Mouse (Mus musculus): ENCODE measurements around the gene Plbd1. TPM values are rescaled to one million over a fixed set of nuclear protein-coding genes. Genes with fewer than 3 reads are reported as not detected.

Gene Plbd1
- total RNA-seq (2012; rRNA removed) (not detected in 2 replicates), total RNA-seq (2014; rRNA removed) (not detected in 2 replicates), polyA plus RNA-seq (2012; ENCODE audit: insufficient read length, low read depth) (not detected in 2 replicates)

DNA sequence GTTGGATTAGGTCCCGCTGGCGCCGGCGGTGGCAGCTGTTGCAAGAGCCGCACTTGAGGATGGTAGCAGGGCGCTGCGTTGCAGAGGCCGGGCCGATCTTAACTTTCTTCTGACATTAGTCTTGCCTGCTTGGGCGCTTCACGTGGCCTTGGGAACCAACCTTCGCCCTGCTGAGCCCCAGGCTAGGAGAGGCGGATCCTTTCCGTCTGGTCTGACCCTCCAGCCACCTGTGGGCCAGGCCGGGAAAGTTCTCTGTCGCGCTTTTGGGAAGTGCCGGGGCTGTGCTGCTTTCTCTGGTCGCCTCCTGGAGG, at the start of gene Plbd1:
Gene Plbd1 (minus strand): TSS at position 223 of the 311 bp plus-strand sequence.
- H3K4me1 ChIP-seq (ENCODE audit: control insufficient read depth in 1 of 2, insufficient read depth in 2 of 2) = peaks cover 0 to 9% of the 10 kb centered on the region in 2 experiments; a peak in 2 of 4 replicates
- H3K27ac ChIP-seq (ENCODE audit: insufficient read depth, low read depth) = no peak within 1 kb of the TSS
- no peaks in the 10 kb centered on the region for H3K36me3 ChIP-seq (replicated peaks in 1 of 2; ENCODE audit: control insufficient read depth in 1 of 2, insufficient read depth in 1 of 2, low read length in 1 of 2)
- in situ Hi-C loops (cut with MboI; ENCODE audit: low pct_ligation_motif_present, low pct_unique_long_range_greater_than_20kb, low sequenced_read_pairs) = no loop called here
- H3K79me2 ChIP-seq (replicated peaks; ENCODE audit: control insufficient read depth, extremely low read depth, insufficient read depth, poor library complexity, severe bottlenecking) = no peaks in the 10 kb centered on the region
- H3K27me3 ChIP-seq (replicated peaks) = no peaks in the 10 kb centered on the region
- TF ChIP-seq ZNF384 (IDR thresholded peaks at IDR 0.05; ENCODE audit: low read depth, low read length) = no peak
- no peak for TF ChIP-seq RAD21 (IDR thresholded peaks at IDR 0.05; ENCODE audit: low read depth, low read length)
- no peak for TF ChIP-seq KAT2A (IDR thresholded peaks at IDR 0.05; ENCODE audit: insufficient replicate concordance, low read length)
- TF ChIP-seq HCFC1 (IDR thresholded peaks at IDR 0.05; ENCODE audit: low read depth, low read length) = no peak
- no peak for TF ChIP-seq MEF2A (IDR thresholded peaks at IDR 0.05; ENCODE audit: borderline replicate concordance, low read depth, low read length)
- TF ChIP-seq ETS1 (conservative IDR thresholded peaks at IDR 0.05; ENCODE audit: low read depth, low read length) = no peak
- TF ChIP-seq TCF12 (IDR thresholded peaks at IDR 0.05; ENCODE audit: low read depth, low read length) = no peak
- TF ChIP-seq MAZ (IDR thresholded peaks at IDR 0.05; ENCODE audit: low read depth, low read length) = no peak
- TF ChIP-seq ZKSCAN1 (IDR thresholded peaks at IDR 0.05; ENCODE audit: borderline replicate concordance, low read depth, low read length) = no peak
- TF ChIP-seq MAFK (IDR thresholded peaks at IDR 0.05; ENCODE audit: insufficient replicate concordance, low read length) = no peak
- TF ChIP-seq CHD1 (IDR thresholded peaks at IDR 0.05; ENCODE audit: low read depth, low read length) = no peak
- H3K9ac ChIP-seq (ENCODE audit: insufficient read depth, low read depth) = no peak within 1 kb of the TSS
- dilution Hi-C loops (cut with MboI; ENCODE audit: extremely low pct_ligation_motif_present, extremely low pct_unique_long_range_greater_than_20kb, low sequenced_read_pairs) = no loop called here
- no peak within 1 kb of the TSS for H3K4me2 ChIP-seq (ENCODE audit: insufficient read depth, low read depth, poor library complexity, severe bottlenecking)
- no peak within 1 kb of the TSS for H3K4me3 ChIP-seq (replicated peaks in 1 of 3; ENCODE audit: low read depth in 2 of 3, low read length in 2 of 3, poor library complexity in 1 of 3)
- H3K9me3 ChIP-seq (replicated peaks; ENCODE audit: low read length) = no peaks in the 10 kb centered on the region
- DNase-seq (ENCODE audit: extremely low read depth) = no peak

DNA sequence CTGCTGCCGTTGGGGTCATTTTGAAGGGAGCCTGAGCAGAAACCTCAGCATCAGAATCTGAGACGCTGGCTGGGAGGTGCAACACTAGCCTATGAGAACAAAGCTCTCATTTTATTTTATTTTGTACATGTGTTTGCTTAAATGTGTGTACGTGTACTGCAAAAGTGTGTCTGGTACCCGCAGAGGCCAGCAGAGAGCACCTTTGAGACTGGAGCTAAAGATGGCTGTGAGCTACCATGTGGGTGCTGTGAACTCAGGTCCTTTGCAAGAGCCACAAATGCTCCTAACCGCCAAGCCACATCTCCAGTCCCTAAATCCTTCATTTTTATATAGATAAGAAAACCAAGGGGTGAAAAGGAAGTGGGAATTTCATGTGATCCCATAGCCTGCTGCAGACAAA, 48.7 kb upstream of the Plbd1 start:
- dilution Hi-C loops (cut with MboI; ENCODE audit: extremely low pct_ligation_motif_present, extremely low pct_unique_long_range_greater_than_20kb, low sequenced_read_pairs) = no loop called here
- Histone ChIP-seq H3K4me1 (ENCODE audit: control insufficient read depth in 1 of 2, insufficient read depth in 2 of 2) (peaks cover 0 to 26% of the 10 kb centered on the region in 2 experiments; a peak in 2 of 4 replicates), H3K4me2 (ENCODE audit: insufficient read depth, low read depth, poor library complexity, severe bottlenecking) (no peak overlapping the region), H3K27me3 (replicated peaks) (no peaks in the 10 kb centered on the region), H3K9ac (ENCODE audit: insufficient read depth, low read depth) (no peak overlapping the region), H3K79me2 (replicated peaks; ENCODE audit: control insufficient read depth, extremely low read depth, insufficient read depth, poor library complexity, severe bottlenecking) (no peaks in the 10 kb centered on the region), H3K36me3 (replicated peaks in 1 of 2; ENCODE audit: control insufficient read depth in 1 of 2, insufficient read depth in 1 of 2, low read length in 1 of 2) (no peaks in the 10 kb centered on the region), H3K9me3 (replicated peaks; ENCODE audit: low read length) (no peaks in the 10 kb centered on the region), H3K27ac (ENCODE audit: insufficient read depth, low read depth) (no peak overlapping the region), H3K4me3 (replicated peaks in 1 of 3; ENCODE audit: low read depth in 2 of 3, low read length in 2 of 3, poor library complexity in 1 of 3) (no peak overlapping the region)
- no peak for DNase-seq (ENCODE audit: extremely low read depth)
- TF ChIP-seq E2F4 (IDR thresholded peaks at IDR 0.05; ENCODE audit: insufficient replicate concordance, low read depth, low read length) = no peak
- no peak for TF ChIP-seq RCOR1 (conservative IDR thresholded peaks at IDR 0.05; ENCODE audit: low read depth, low read length)
- TF ChIP-seq CTCF (conservative IDR thresholded peaks at IDR 0.05 in 1 of 2, IDR thresholded peaks at IDR 0.05 in 1 of 2; ENCODE audit: low read depth in 2 of 2, low read length in 2 of 2) = no peak
- no peak for TF ChIP-seq BHLHE40 (IDR thresholded peaks at IDR 0.05; ENCODE audit: low read depth, low read length)
- no peak for TF ChIP-seq MXI1 (IDR thresholded peaks at IDR 0.05; ENCODE audit: low read depth, low read length)
- no peak for TF ChIP-seq SMC3 (IDR thresholded peaks at IDR 0.05; ENCODE audit: low read depth, low read length)
- no peak for TF ChIP-seq USF2 (conservative IDR thresholded peaks at IDR 0.05; ENCODE audit: low read depth, low read length)
- TF ChIP-seq POLR2A (IDR thresholded peaks at IDR 0.05; ENCODE audit: low read depth, low read length) = no peak
- TF ChIP-seq ZC3H11A (IDR thresholded peaks at IDR 0.05; ENCODE audit: low read depth, low read length) = no peak
- no peak for TF ChIP-seq TBP (conservative IDR thresholded peaks at IDR 0.05; ENCODE audit: low read depth, low read length)
- no peak for TF ChIP-seq MEF2A (IDR thresholded peaks at IDR 0.05; ENCODE audit: borderline replicate concordance, low read depth, low read length)
- no peak for TF ChIP-seq KAT2A (IDR thresholded peaks at IDR 0.05; ENCODE audit: insufficient replicate concordance, low read length)
- no peak for TF ChIP-seq JUND (conservative IDR thresholded peaks at IDR 0.05; ENCODE audit: low read depth, low read length)
- no peak for TF ChIP-seq PAX5 (IDR thresholded peaks at IDR 0.05; ENCODE audit: low read length)
- no peak for TF ChIP-seq NELFE (IDR thresholded peaks at IDR 0.05; ENCODE audit: low read depth, low read length)
- TF ChIP-seq JUN (IDR thresholded peaks at IDR 0.05; ENCODE audit: insufficient read depth, low read depth, low read length) = no peak
- TF ChIP-seq ZNF384 (IDR thresholded peaks at IDR 0.05; ENCODE audit: low read depth, low read length) = no peak
- in situ Hi-C loops (cut with MboI; ENCODE audit: low pct_ligation_motif_present, low pct_unique_long_range_greater_than_20kb, low sequenced_read_pairs) = loop anchor here (25.0 kb wide), 1 partner anchor 273 kb away; no protein-coding TSS in a partner anchor

Data from CH12.LX (cell line).